Mouse (Mus musculus) MEL (cell line): Measurements from ENCODE around the gene Smpdl3a. TPM values are rescaled to one million over a fixed set of nuclear protein-coding genes. Genes with fewer than 3 reads are reported as not detected.

ENCODE experiments used
- DNase-seq: peaks from one replicate; pipeline ENCODE4 v3.0.0; 2011; ENCODE audit warnings: low read depth, low spot score
- H3K27ac ChIP-seq: 2 replicates; pipeline ENCODE4 v1.5.1; 2012; ENCODE audit warnings: low read depth, mild to moderate bottlenecking, control low read depth, low read length, moderate library complexity; ENCODE audit not compliant: control insufficient read depth
- H3K27me3 ChIP-seq, 2 experiments: fragments of 150-350 bp in 1 of 2; sonication (generic) in 1 of 2; 2 replicates each; pipeline ENCODE4 v1.6.1; 2012; ENCODE audit warnings: low read length in 2 of 2, mild to moderate bottlenecking in 2 of 2, improper control_type of control experiment in 1 of 2, moderate library complexity in 1 of 2; ENCODE audit not compliant: insufficient read depth in 2 of 2, control insufficient read depth in 1 of 2
- H3K36me3 ChIP-seq, 2 experiments: 2 replicates each; pipeline ENCODE4 v1.6.1; 2012 to 2014; ENCODE audit warnings: low read length in 2 of 2, improper control_type of control experiment in 1 of 2, inconsistent platforms in 1 of 2, mild to moderate bottlenecking in 1 of 2; ENCODE audit not compliant: insufficient read depth in 2 of 2, control insufficient read depth in 1 of 2
- H3K4me1 ChIP-seq, 2 experiments: fragments of 150-350 bp in 1 of 2; sonication (generic) in 1 of 2; 2 replicates each; pipeline ENCODE4 v1.6.1; 2012; ENCODE audit warnings: low read length in 2 of 2, improper control_type of control experiment in 1 of 2, mild to moderate bottlenecking in 1 of 2; ENCODE audit not compliant: insufficient read depth in 2 of 2, control insufficient read depth in 1 of 2
- H3K4me3 ChIP-seq, 2 experiments: fragments of 150-350 bp in 1 of 2; sonication (generic) in 1 of 2; 2 replicates each; pipeline ENCODE4 v1.5.1; 2012; ENCODE audit warnings: low read depth in 2 of 2, low read length in 2 of 2, mild to moderate bottlenecking in 2 of 2, moderate library complexity in 2 of 2, control low read depth in 1 of 2, improper control_type of control experiment in 1 of 2; ENCODE audit not compliant: control insufficient read depth in 1 of 2, insufficient read depth in 1 of 2
- H3K79me2 ChIP-seq: 2 replicates; pipeline ENCODE4 v1.6.1; 2012; ENCODE audit warnings: mild to moderate bottlenecking, low read length, moderate library complexity; ENCODE audit not compliant: control insufficient read depth, poor library complexity, insufficient read depth
- H3K9ac ChIP-seq: 2 replicates; pipeline ENCODE4 v1.6.1; 2012; ENCODE audit warnings: low read depth, mild to moderate bottlenecking, control low read depth, low read length, moderate library complexity; ENCODE audit not compliant: control insufficient read depth, poor library complexity, severe bottlenecking
- H3K9me3 ChIP-seq: fragments of 150-350 bp; sonication (generic); replicated peaks from 2 replicates; pipeline ENCODE4 v1.6.1; 2012; ENCODE audit warnings: mild to moderate bottlenecking, low read length, improper control_type of control experiment, moderate library complexity; ENCODE audit not compliant: insufficient read depth
- BHLHE40 ChIP-seq: IDR thresholded peaks from 2 replicates; pipeline ENCODE4 v1.6.1; 2012; ENCODE audit warnings: low read depth, mild to moderate bottlenecking, inconsistent platforms, low read length, improper control_type of control experiment, borderline replicate concordance
- CHD1 ChIP-seq: IDR thresholded peaks from 2 replicates; pipeline ENCODE4 v1.6.1; 2012; ENCODE audit warnings: low read depth, mild to moderate bottlenecking, inconsistent platforms, low read length, improper control_type of control experiment
- CHD2 ChIP-seq: IDR thresholded peaks from 2 replicates; pipeline ENCODE4 v1.6.1; 2011; ENCODE audit warnings: low read length, improper control_type of control experiment
- E2F4 ChIP-seq: IDR thresholded peaks from 2 replicates; pipeline ENCODE4 v1.6.1; 2011; ENCODE audit warnings: low read depth, low read length, improper control_type of control experiment, borderline replicate concordance
- ELF1 ChIP-seq: IDR thresholded peaks from 2 replicates; pipeline ENCODE4 v1.6.1; 2014; ENCODE audit warnings: low read depth, mild to moderate bottlenecking, inconsistent platforms, low read length, improper control_type of control experiment, moderate library complexity
- ETS1 ChIP-seq: IDR thresholded peaks from 2 replicates; pipeline ENCODE4 v1.6.1; 2012; ENCODE audit warnings: low read depth, mild to moderate bottlenecking, inconsistent platforms, low read length, improper control_type of control experiment, moderate library complexity
- GABPA ChIP-seq: IDR thresholded peaks from 2 replicates; pipeline ENCODE4 v1.6.1; 2012; ENCODE audit warnings: low read depth, mild to moderate bottlenecking, inconsistent platforms, low read length, improper control_type of control experiment, moderate library complexity
- GATA1 ChIP-seq: IDR thresholded peaks from 2 replicates; pipeline ENCODE4 v1.6.1; 2011; ENCODE audit warnings: low read depth, low read length, improper control_type of control experiment
- HCFC1 ChIP-seq: IDR thresholded peaks from 2 replicates; pipeline ENCODE4 v1.6.1; 2012; ENCODE audit warnings: low read depth, mild to moderate bottlenecking, inconsistent platforms, low read length, improper control_type of control experiment, moderate library complexity
- JUND ChIP-seq: IDR thresholded peaks from 2 replicates; pipeline ENCODE4 v1.6.1; 2011; ENCODE audit warnings: low read depth, mild to moderate bottlenecking, improper control_type of control experiment, low read length
- KAT2A ChIP-seq: conservative IDR thresholded peaks from 2 replicates; pipeline ENCODE4 v1.6.1; 2012; ENCODE audit warnings: low read depth, low read length, improper control_type of control experiment, inconsistent platforms
- MAX ChIP-seq: IDR thresholded peaks from 2 replicates; pipeline ENCODE4 v1.6.1; 2011; ENCODE audit warnings: low read length, improper control_type of control experiment
- MXI1 ChIP-seq: IDR thresholded peaks from 2 replicates; pipeline ENCODE4 v1.6.1; 2011; ENCODE audit warnings: mild to moderate bottlenecking, low read depth, low read length, improper control_type of control experiment
- MYB ChIP-seq: IDR thresholded peaks from 2 replicates; pipeline ENCODE4 v1.6.1; 2011; ENCODE audit warnings: mild to moderate bottlenecking, low read depth, low read length, improper control_type of control experiment
- MYC ChIP-seq: IDR thresholded peaks from 2 replicates; pipeline ENCODE4 v1.6.1; 2011; ENCODE audit warnings: low read depth, mild to moderate bottlenecking, low read length, improper control_type of control experiment, moderate library complexity
- NELFE ChIP-seq: IDR thresholded peaks from 2 replicates; pipeline ENCODE4 v1.6.1; 2011; ENCODE audit warnings: low read depth, low read length, improper control_type of control experiment
- NRF1 ChIP-seq: IDR thresholded peaks from 2 replicates; pipeline ENCODE4 v1.6.1; 2014; ENCODE audit warnings: low read depth, mild to moderate bottlenecking, inconsistent platforms, low read length, improper control_type of control experiment, moderate library complexity; ENCODE audit not compliant: poor library complexity, insufficient read depth, severe bottlenecking
- POLR2AphosphoS2 ChIP-seq: IDR thresholded peaks from 2 replicates; pipeline ENCODE4 v1.6.1; 2011; ENCODE audit warnings: low read length, improper control_type of control experiment
- POLR2AphosphoS5 ChIP-seq: IDR thresholded peaks from 2 replicates; pipeline ENCODE4 v1.6.1; 2012; ENCODE audit warnings: low read depth, borderline replicate concordance, mild to moderate bottlenecking, inconsistent platforms, low read length, moderate library complexity, mixed read lengths
- RAD21 ChIP-seq: IDR thresholded peaks from 2 replicates; pipeline ENCODE4 v1.6.1; 2011; ENCODE audit warnings: mild to moderate bottlenecking, low read depth, low read length, improper control_type of control experiment
- RCOR1 ChIP-seq: IDR thresholded peaks from 2 replicates; pipeline ENCODE4 v1.6.1; 2012; ENCODE audit warnings: low read depth, mild to moderate bottlenecking, inconsistent platforms, low read length, improper control_type of control experiment
- SIN3A ChIP-seq: IDR thresholded peaks from 2 replicates; pipeline ENCODE4 v1.6.1; 2012; ENCODE audit warnings: low read length, improper control_type of control experiment, inconsistent platforms
- TCF12 ChIP-seq: IDR thresholded peaks from 2 replicates; pipeline ENCODE4 v1.6.1; 2014; ENCODE audit warnings: low read depth, mild to moderate bottlenecking, inconsistent platforms, low read length, improper control_type of control experiment, moderate library complexity
- UBTF ChIP-seq: IDR thresholded peaks from 2 replicates; pipeline ENCODE4 v1.6.1; 2012; ENCODE audit warnings: low read depth, mild to moderate bottlenecking, inconsistent platforms, low read length, improper control_type of control experiment, moderate library complexity, borderline replicate concordance; ENCODE audit not compliant: insufficient read depth
- USF1 ChIP-seq: IDR thresholded peaks from 2 replicates; pipeline ENCODE4 v1.6.1; 2014; ENCODE audit warnings: low read depth, mild to moderate bottlenecking, inconsistent platforms, low read length, improper control_type of control experiment, moderate library complexity
- ZKSCAN1 ChIP-seq: IDR thresholded peaks from 2 replicates; pipeline ENCODE4 v1.6.1; 2012; ENCODE audit warnings: low read depth, mild to moderate bottlenecking, inconsistent platforms, low read length, improper control_type of control experiment, moderate library complexity
- polyA plus RNA-seq, 2 experiments: library from polyadenylated mRNA; stranded (reverse) in 1 of 2; unstranded in 1 of 2; fragments of >175 nt in 1 of 2; fragments of >200 nt in 1 of 2; gene quantifications; 2 replicates each; pipeline versions ENCODE4 v1.2.1 to v1.2.4; 2012; ENCODE audit warnings: low replicate concordance in 2 of 2, low read depth in 1 of 2; ENCODE audit not compliant: insufficient read length in 2 of 2, insufficient read depth in 1 of 2, missing spikeins in 1 of 2
- total RNA-seq: library from RNA; depleted of rRNA; stranded (reverse); fragments of 300-350 nt; gene quantifications from 2 replicates; pipeline ENCODE4 v1.2.3, GENCODE M21; 2012

Gene Smpdl3a
- total and polyA plus RNA-seq, 3 experiments, result 0.04 TPM; not detected in 2

DNA sequence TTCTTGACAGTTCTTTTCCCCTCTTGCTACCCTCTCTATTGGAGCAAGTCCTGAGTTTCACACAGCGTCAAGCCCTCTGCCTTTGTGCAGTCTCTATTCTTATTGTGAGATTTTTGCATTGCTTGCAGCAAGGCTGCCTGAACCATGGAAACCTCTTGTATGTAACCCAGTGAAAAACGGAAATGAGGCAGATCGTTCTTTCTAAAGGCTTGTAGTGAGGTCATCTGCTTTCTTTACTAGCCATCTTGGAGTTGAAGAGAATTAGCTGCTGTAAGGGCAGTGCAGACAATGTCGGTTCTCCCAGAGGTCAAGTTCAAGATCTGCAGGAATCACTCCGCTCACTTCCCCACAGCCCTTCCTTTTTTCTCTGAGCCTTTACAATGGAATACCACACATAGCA is 34.5 kb downstream of the Smpdl3a start:
- no peak overlapping the region for H3K9ac ChIP-seq
- no peaks in the 10 kb centered on the region for H3K36me3 ChIP-seq
- DNase-seq, result no peak
- no peaks in the 10 kb centered on the region for H3K4me1 ChIP-seq
- no peaks in the 10 kb centered on the region; a peak in 1 of 4 replicates for H3K27me3 ChIP-seq
- H3K79me2 ChIP-seq, result no peaks in the 10 kb centered on the region
- no peaks in the 10 kb centered on the region for H3K9me3 ChIP-seq
- TF ChIP-seq POLR2AphosphoS2 (no peak), UBTF (no peak), SIN3A (no peak), USF1 (no peak), NELFE (no peak), MYC (no peak), RCOR1 (no peak), NRF1 (no peak), KAT2A (no peak), CHD2 (no peak), HCFC1 (no peak), CHD1 (no peak)
- TF ChIP-seq, all 39 proteins: peak for 0
- Histone ChIP-seq H3K4me3 (no peak overlapping the region), H3K27ac (no peak overlapping the region)

DNA sequence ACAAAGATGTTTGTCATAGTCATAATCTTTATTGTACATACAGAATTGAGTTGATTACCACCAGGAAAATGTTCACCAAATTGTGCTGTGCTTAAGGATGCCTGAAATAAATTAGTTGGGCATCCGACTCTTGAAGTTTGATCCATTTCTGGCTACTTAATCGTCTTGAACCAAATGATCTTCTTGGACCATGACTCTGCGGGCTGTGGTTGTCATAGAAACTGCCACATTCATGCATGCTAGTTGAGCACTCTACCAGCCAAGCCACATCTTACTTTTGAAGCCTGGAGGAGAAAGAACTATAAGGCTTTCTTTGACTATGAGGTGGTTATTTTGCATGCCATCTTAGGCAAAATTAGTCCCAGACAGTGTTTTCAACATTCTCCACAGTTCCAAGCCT is 35.5 kb downstream of the Smpdl3a start:
- no peak overlapping the region for H3K27ac ChIP-seq
- no peaks in the 10 kb centered on the region for H3K4me1 ChIP-seq
- H3K27me3 ChIP-seq, result no peaks in the 10 kb centered on the region; a peak in 1 of 4 replicates
- H3K9ac ChIP-seq, result no peak overlapping the region
- H3K79me2 ChIP-seq, result no peaks in the 10 kb centered on the region
- DNase-seq, result no peak
- H3K36me3 ChIP-seq, result no peaks in the 10 kb centered on the region
- no peak overlapping the region for H3K4me3 ChIP-seq
- TF ChIP-seq NELFE, result no peak
- TF ChIP-seq POLR2AphosphoS5, result no peak
- TF ChIP-seq RAD21, result no peak
- TF ChIP-seq ETS1, result no peak
- TF ChIP-seq UBTF, result no peak
- TF ChIP-seq BHLHE40, result no peak
- no peak for TF ChIP-seq GABPA
- no peak for TF ChIP-seq CHD2
- TF ChIP-seq MYB, result no peak
- no peak for TF ChIP-seq MAX
- no peak for TF ChIP-seq TCF12
- no peak for TF ChIP-seq GATA1
- no peak for TF ChIP-seq ELF1
- TF ChIP-seq ZKSCAN1, result no peak
- TF ChIP-seq POLR2AphosphoS2, result no peak
- TF ChIP-seq NRF1, result no peak
- no peak for TF ChIP-seq MXI1
- TF ChIP-seq E2F4, result no peak
- no peak for TF ChIP-seq JUND
- TF ChIP-seq SIN3A, result no peak
- no peaks in the 10 kb centered on the region for H3K9me3 ChIP-seq
